In the genomic region with DNA sequence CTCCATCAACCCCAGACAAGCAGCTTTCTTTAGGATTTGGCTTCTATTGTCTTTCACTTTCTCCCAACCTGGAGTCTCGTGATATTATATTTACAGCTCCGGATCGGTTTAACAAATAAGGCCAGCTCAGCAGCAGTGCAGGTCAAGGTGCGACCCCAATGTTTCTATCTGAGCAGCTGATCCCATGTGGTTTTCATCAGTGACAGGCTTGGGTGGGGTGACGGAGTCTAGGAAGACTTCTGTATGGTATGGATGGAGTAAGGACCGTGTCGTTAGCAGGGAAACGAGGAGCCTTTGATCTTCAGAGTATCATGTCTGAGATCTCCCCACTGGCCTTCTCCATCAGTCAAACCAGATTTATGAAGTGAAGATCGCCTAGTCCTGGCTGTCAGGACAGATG, we compare ENCODE assay signal across 24 mouse cellular contexts.
DNase-seq lines count a peak whose midpoint lies in the region; ATAC-seq lines count a peak whose summit lies in the region.
"Had no signal": no experiment of that assay in that cellular context is flagged by ENCODE, and none has a peak within 500 bp of the region (broad histone marks: within the 10 kb centered on the region; RNA-seq: fewer than 3 reads in every experiment).

No protein-coding gene starts in this region.

- ATAC-seq in limb, embryonic 13.5 days (ENCODE audit: low FRiP score, low read depth): no peak
- ATAC-seq: activated CD4-positive, CD25-positive, alpha-beta regulatory T cell, adult 4 months; CD4-positive, CD25-positive, alpha-beta regulatory T cell, adult 4 months; inflammation-experienced regulatory T-cells, adult 6 months; liver, embryonic 12.5 days; lung, postnatal 0 days had no signal

- peak overlapping the region; percentile 20; the same call in 1 of the 2 replicates for H3K27ac ChIP-seq in embryonic facial prominence, embryonic 10.5 days (replicated peaks)
- H3K27ac ChIP-seq in limb, embryonic 13.5 days: 0 out of 2 replicates have a peak overlapping the region, but pooled peaks have one; percentile 1
- H3K27ac ChIP-seq: hindbrain, embryonic 12.5 days; kidney, postnatal 0 days; liver, embryonic 12.5 days had no signal

- intact Hi-C loops in left cerebral cortex, postnatal 10 days (cut with DNase I): no loop called here

- DNase-seq in embryo, embryonic 9.5 days (ENCODE audit: extremely low spot score): peak; percentile 4
- no peak for DNase-seq in embryo, embryonic 11 days
- DNase-seq in embryonic facial prominence, embryonic 10.5 days (ENCODE audit: low spot score): peak; percentile 31
- DNase-seq in forelimb bud, embryonic 11.5 days (ENCODE audit: low read depth, low spot score): peak; percentile 37
- no peak for DNase-seq in thymus, adult 18-20 months
- DNase-seq in left cerebral cortex, postnatal 10 days (ENCODE audit: extremely low spot score in 1 of 2, low spot score in 2 of 2): no peak
- no peak for DNase-seq in right cerebral cortex, postnatal 4 days
- DNase-seq: adrenal gland, postnatal 36 days; cerebellum, adult 11-12 months; cerebellum, postnatal 14 days; heart, postnatal 10 days; midbrain, embryonic 14.5 days; right cerebral cortex, postnatal 14 days; thymus, postnatal 36 days had no signal

- H3K36me3 ChIP-seq in embryonic facial prominence, embryonic 10.5 days (replicated peaks): no peaks in the 10 kb centered on the region
- H3K36me3 ChIP-seq in limb, embryonic 13.5 days: no peaks in the 10 kb centered on the region
- H3K36me3 ChIP-seq: hindbrain, embryonic 12.5 days; liver, embryonic 12.5 days had no signal

- H3K27me3 ChIP-seq in embryonic facial prominence, embryonic 10.5 days (replicated peaks; ENCODE audit: low read depth, poor library complexity, severe bottlenecking): peaks cover 4% of the 10 kb centered on the region; the same call in 1 of the 2 replicates
- H3K27me3 ChIP-seq in limb, embryonic 13.5 days: no peaks in the 10 kb centered on the region
- H3K27me3 ChIP-seq: hindbrain, embryonic 12.5 days had no signal

- H3K4me3 ChIP-seq in embryonic facial prominence, embryonic 10.5 days: no peak overlapping the region
- H3K4me3 ChIP-seq in limb, embryonic 13.5 days: no peak overlapping the region
- H3K4me3 ChIP-seq: hindbrain, embryonic 12.5 days; liver, embryonic 12.5 days; myocyte had no signal

- no peak overlapping the region for H3K9ac ChIP-seq in limb, embryonic 13.5 days
- H3K9ac ChIP-seq: hindbrain, embryonic 12.5 days; liver, embryonic 12.5 days had no signal

- no peaks in the 10 kb centered on the region for H3K9me3 ChIP-seq in embryonic facial prominence, embryonic 10.5 days
- H3K9me3 ChIP-seq in limb, embryonic 13.5 days: no peaks in the 10 kb centered on the region
- H3K9me3 ChIP-seq: hindbrain, embryonic 12.5 days; liver, embryonic 12.5 days had no signal

- 38% methylated on average over 9 of the region's 9 CpGs for WGBS in embryonic facial prominence, embryonic 10.5 days
- WGBS in limb, embryonic 13.5 days: 20% methylated on average over 9 of the region's 9 CpGs

- peaks cover 15% of the 10 kb centered on the region for H3K4me1 ChIP-seq in embryonic facial prominence, embryonic 10.5 days
- peaks cover 13% of the 10 kb centered on the region for H3K4me1 ChIP-seq in limb, embryonic 13.5 days
- H3K4me1 ChIP-seq: liver, embryonic 12.5 days had no signal

- H3K4me2 ChIP-seq in limb, embryonic 13.5 days (replicated peaks): peak overlapping the region; percentile 38
- H3K4me2 ChIP-seq: heart, embryonic 11.5 days; hindbrain, embryonic 12.5 days; liver, embryonic 12.5 days had no signal

Comparison
In these comparisons a context has a peak if more than half of its experiments do, and no peak if none do; other contexts are left out.
1. DNase-seq: peak in embryo, embryonic 9.5 days (single experiment), embryonic facial prominence, embryonic 10.5 days (single experiment) and forelimb bud, embryonic 11.5 days (single experiment); none in embryo, embryonic 11 days (single experiment), thymus, adult 18-20 months (0 of 2), left cerebral cortex, postnatal 10 days (0 of 2) and right cerebral cortex, postnatal 4 days (single experiment).